Mouse (Mus musculus): ENCODE results near the gene Ezr.

The Ezr gene

GRCm38 (mm10) chr17:6746452-6747231 lies 35.9 kb downstream of the Ezr start:
- peaks cover 49% of the 10 kb centered on the region for H3K36me3 ChIP-seq (ENCODE audit: control insufficient read depth, insufficient read depth, low read length, poor library complexity, severe bottlenecking)
- peak; percentile 70 for DNase-seq (ENCODE audit: low read depth, low spot score)
- no peaks in the 10 kb centered on the region for H3K27me3 ChIP-seq (ENCODE audit: control insufficient read depth, insufficient read depth, low read length, poor library complexity, severe bottlenecking)

- Histone ChIP-seq H3K27me3 (ENCODE audit: control insufficient read depth, insufficient read depth, low read length, poor library complexity, severe bottlenecking) (no peaks in the 10 kb centered on the region), H3K36me3 (ENCODE audit: control insufficient read depth, insufficient read depth, low read length, poor library complexity, severe bottlenecking) (peaks cover 48% of the 10 kb centered on the region)
- peak; percentile 50 for DNase-seq (ENCODE audit: low read depth, low spot score)
Observed at GRCm38 (mm10) chr17:6745975-6746374, 36.6 kb downstream of the Ezr start.

- no peak for DNase-seq (ENCODE audit: low read depth, low spot score)
- Histone ChIP-seq H3K27me3 (ENCODE audit: control insufficient read depth, insufficient read depth, low read length, poor library complexity, severe bottlenecking) (no peaks in the 10 kb centered on the region), H3K36me3 (ENCODE audit: control insufficient read depth, insufficient read depth, low read length, poor library complexity, severe bottlenecking) (peaks cover 50% of the 10 kb centered on the region)
Observed at GRCm38 (mm10) chr17:6745503-6745902, 37.1 kb downstream of the Ezr start.

- H3K27me3 ChIP-seq (ENCODE audit: control insufficient read depth, insufficient read depth, low read length, poor library complexity, severe bottlenecking), result no peaks in the 10 kb centered on the region
- H3K36me3 ChIP-seq (ENCODE audit: control insufficient read depth, insufficient read depth, low read length, poor library complexity, severe bottlenecking), result peaks cover 49% of the 10 kb centered on the region
- no peak for DNase-seq (ENCODE audit: low read depth, low spot score)
Observed at GRCm38 (mm10) chr17:6744871-6745270, 37.7 kb downstream of the Ezr start.

- Histone ChIP-seq H3K36me3 (ENCODE audit: control insufficient read depth, insufficient read depth, low read length, poor library complexity, severe bottlenecking) (peaks cover 52% of the 10 kb centered on the region), H3K27me3 (ENCODE audit: control insufficient read depth, insufficient read depth, low read length, poor library complexity, severe bottlenecking) (no peaks in the 10 kb centered on the region)
- DNase-seq (ENCODE audit: low read depth, low spot score), result no peak
Observed at GRCm38 (mm10) chr17:6744366-6744765, 38.2 kb downstream of the Ezr start.

- Histone ChIP-seq H3K27me3 (ENCODE audit: control insufficient read depth, insufficient read depth, low read length, poor library complexity, severe bottlenecking) (no peaks in the 10 kb centered on the region), H3K36me3 (ENCODE audit: control insufficient read depth, insufficient read depth, low read length, poor library complexity, severe bottlenecking) (peaks cover 52% of the 10 kb centered on the region)
- peak; percentile 44 for DNase-seq (ENCODE audit: low read depth, low spot score)
Observed at GRCm38 (mm10) chr17:6743787-6744239, 38.8 kb downstream of the Ezr start.

GRCm38 (mm10) chr17:6743039-6743575 lies 39.5 kb downstream of the Ezr start:
- H3K36me3 ChIP-seq (ENCODE audit: control insufficient read depth, insufficient read depth, low read length, poor library complexity, severe bottlenecking), result peaks cover 54% of the 10 kb centered on the region
- H3K27me3 ChIP-seq (ENCODE audit: control insufficient read depth, insufficient read depth, low read length, poor library complexity, severe bottlenecking), result no peaks in the 10 kb centered on the region
- DNase-seq (ENCODE audit: low read depth, low spot score), result no peak

- DNase-seq (ENCODE audit: low read depth, low spot score), result no peak
- no peaks in the 10 kb centered on the region for H3K27me3 ChIP-seq (ENCODE audit: control insufficient read depth, insufficient read depth, low read length, poor library complexity, severe bottlenecking)
- H3K36me3 ChIP-seq (ENCODE audit: control insufficient read depth, insufficient read depth, low read length, poor library complexity, severe bottlenecking), result peaks cover 50% of the 10 kb centered on the region
Observed at GRCm38 (mm10) chr17:6742083-6743038, 40.2 kb downstream of the Ezr start.

GRCm38 (mm10) chr17:6741271-6741670 lies 41.3 kb downstream of the Ezr start:
- Histone ChIP-seq H3K27me3 (ENCODE audit: control insufficient read depth, insufficient read depth, low read length, poor library complexity, severe bottlenecking) (no peaks in the 10 kb centered on the region), H3K36me3 (ENCODE audit: control insufficient read depth, insufficient read depth, low read length, poor library complexity, severe bottlenecking) (peaks cover 45% of the 10 kb centered on the region)
- DNase-seq (ENCODE audit: low read depth, low spot score), result no peak

- no peak for DNase-seq (ENCODE audit: low read depth, low spot score)
- Histone ChIP-seq H3K27me3 (ENCODE audit: control insufficient read depth, insufficient read depth, low read length, poor library complexity, severe bottlenecking) (no peaks in the 10 kb centered on the region), H3K36me3 (ENCODE audit: control insufficient read depth, insufficient read depth, low read length, poor library complexity, severe bottlenecking) (peaks cover 41% of the 10 kb centered on the region)
Observed at GRCm38 (mm10) chr17:6740331-6741170, 42.0 kb downstream of the Ezr start.

GRCm38 (mm10) chr17:6739756-6740155 lies 42.8 kb downstream of the Ezr start:
- no peaks in the 10 kb centered on the region for H3K27me3 ChIP-seq (ENCODE audit: control insufficient read depth, insufficient read depth, low read length, poor library complexity, severe bottlenecking)
- H3K36me3 ChIP-seq (ENCODE audit: control insufficient read depth, insufficient read depth, low read length, poor library complexity, severe bottlenecking), result peaks cover 39% of the 10 kb centered on the region
- no peak for DNase-seq (ENCODE audit: low read depth, low spot score)

GRCm38 (mm10) chr17:6739266-6739665 lies 43.3 kb downstream of the Ezr start:
- no peak for DNase-seq (ENCODE audit: low read depth, low spot score)
- H3K27me3 ChIP-seq (ENCODE audit: control insufficient read depth, insufficient read depth, low read length, poor library complexity, severe bottlenecking), result no peaks in the 10 kb centered on the region
- H3K36me3 ChIP-seq (ENCODE audit: control insufficient read depth, insufficient read depth, low read length, poor library complexity, severe bottlenecking), result peaks cover 35% of the 10 kb centered on the region

- no peak for DNase-seq (ENCODE audit: low read depth, low spot score)
- H3K36me3 ChIP-seq (ENCODE audit: control insufficient read depth, insufficient read depth, low read length, poor library complexity, severe bottlenecking), result peaks cover 34% of the 10 kb centered on the region
- H3K27me3 ChIP-seq (ENCODE audit: control insufficient read depth, insufficient read depth, low read length, poor library complexity, severe bottlenecking), result no peaks in the 10 kb centered on the region
Observed at GRCm38 (mm10) chr17:6738836-6739235, 43.7 kb downstream of the Ezr start.
